Mouse (Mus musculus) megakaryocyte progenitor cell, adult 5-6 weeks (primary cell): ENCODE data around the gene Klc4. TPM values are rescaled to one million over a fixed set of nuclear protein-coding genes. Genes with fewer than 3 reads are reported as not detected.

ENCODE experiments used
- ATAC-seq: replicated peaks from 2 replicates; pipeline ENCODE4 v1.8.0; 2016; ENCODE audit warnings: mild to moderate bottlenecking, moderate TSS enrichment, inconsistent platforms; ENCODE audit not compliant: poor library complexity
- total RNA-seq, 2 experiments: library from RNA; stranded (forward) in 1 of 2; stranded (reverse) in 1 of 2; fragments of 157-497, 149-512 nt in 1 of 2; fragments of 200-1000 nt in 1 of 2; gene quantifications; 2 replicates each; pipeline versions ENCODE4 v1.2.3 to v1.2.4; 2015 to 2017

Gene Klc4
- total RNA-seq, 2 experiments from 2014 or later: 2.9 to 9.5 TPM

- no peak for ATAC-seq
Observed at GRCm38 (mm10) chr17:46594606-46595005, 51.2 kb downstream of the Klc4 start.

GRCm38 (mm10) chr17:46593124-46593523 is 52.7 kb downstream of the Klc4 start:
- ATAC-seq: no peak

DNA sequence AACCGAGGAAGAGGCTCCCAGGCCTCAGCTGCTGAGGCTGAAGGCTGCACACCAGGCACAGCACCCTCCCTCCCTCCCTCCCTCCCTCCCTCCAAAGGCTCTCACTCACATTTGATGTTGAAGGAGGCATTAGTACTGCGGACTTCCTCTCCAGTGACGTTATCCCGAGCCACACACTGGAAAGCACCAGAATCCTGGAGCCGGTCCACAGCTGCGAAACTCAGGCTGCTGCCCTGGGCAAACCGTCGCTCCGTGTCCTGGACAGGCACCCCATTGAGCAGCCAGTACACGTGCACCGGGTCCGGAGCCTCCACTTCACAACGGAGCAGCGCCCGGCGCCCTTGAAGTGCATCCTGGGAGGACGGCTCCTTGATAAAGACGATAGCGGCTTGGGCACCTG is 54.4 kb downstream of the Klc4 start:
- ATAC-seq: no peak

DNA sequence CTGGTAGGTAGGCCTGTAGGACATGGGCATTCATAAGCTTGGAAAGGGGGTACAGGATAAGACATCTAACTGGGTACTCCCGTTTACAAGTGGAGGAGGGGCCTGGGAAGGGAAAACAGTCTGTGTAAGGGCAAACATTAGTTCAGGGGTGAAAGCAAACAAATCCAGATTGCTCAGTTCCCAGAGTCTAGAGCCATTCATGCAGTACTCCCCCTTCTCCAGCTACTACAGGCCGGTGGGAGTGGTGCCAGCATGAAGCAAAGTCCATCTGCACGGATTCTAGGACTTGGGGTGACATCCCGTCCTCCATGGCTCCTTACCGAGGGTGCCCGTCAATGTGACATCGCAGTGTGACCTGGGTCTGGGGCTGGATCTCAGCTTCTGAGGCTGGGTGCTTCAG is 55.4 kb downstream of the Klc4 start:
- no peak for ATAC-seq

DNA sequence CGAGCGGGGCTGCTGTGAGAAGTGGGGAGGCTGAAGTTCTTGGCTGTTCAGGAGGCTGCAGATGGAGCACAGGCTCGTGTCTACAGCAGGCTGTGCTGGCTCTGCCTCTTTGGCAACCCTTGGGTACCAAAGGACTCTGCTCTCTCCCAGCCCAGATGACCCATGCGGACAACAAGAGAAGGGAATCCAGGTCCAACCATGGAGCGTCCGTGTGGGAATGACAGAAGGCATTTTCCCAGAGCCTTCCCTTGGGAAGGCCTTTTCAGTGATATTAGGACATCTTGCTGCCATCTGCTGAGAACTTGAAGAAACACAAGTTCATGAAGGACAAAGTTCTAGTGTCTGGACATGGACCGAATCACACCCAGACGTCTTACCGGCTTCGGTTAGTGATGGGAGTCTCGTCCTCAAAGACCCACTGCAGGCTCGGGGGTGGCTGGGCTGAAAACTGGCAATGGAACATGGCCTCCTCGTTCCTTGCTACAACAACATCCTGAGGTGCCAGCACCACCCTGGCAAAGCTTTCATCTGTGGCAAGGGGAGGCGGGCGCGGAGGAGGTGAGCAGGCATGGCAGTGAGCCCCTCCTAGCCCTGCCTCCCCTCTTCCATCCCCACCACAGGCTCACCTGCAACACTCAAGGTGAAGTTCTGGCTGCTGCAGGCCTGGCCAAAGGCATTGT is 56.0 kb downstream of the Klc4 start:
- ATAC-seq: no peak

DNA sequence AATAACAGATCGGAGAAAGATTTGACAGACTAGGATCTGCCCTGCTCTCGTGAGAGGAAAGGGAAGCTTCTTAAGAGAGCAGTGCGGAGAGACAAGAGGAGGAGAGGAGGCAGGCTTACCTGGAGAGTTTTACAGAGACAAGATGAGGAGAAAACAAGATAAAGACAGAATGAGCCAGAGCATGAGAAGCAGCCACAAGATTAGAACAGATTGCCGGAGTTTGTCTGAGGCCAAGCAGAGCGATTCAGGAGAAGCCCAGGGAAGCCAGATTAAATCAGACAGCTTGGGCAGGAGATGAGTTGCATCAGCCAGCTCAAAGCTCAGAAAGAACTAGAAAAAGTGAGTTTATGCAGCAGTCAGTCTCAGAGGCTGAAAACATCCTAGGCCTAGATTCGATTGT is 56.9 kb downstream of the Klc4 start:
- ATAC-seq: no peak

- peak; percentile 93 for ATAC-seq
Observed at GRCm38 (mm10) chr17:46588173-46588572, 57.6 kb downstream of the Klc4 start.

DNA sequence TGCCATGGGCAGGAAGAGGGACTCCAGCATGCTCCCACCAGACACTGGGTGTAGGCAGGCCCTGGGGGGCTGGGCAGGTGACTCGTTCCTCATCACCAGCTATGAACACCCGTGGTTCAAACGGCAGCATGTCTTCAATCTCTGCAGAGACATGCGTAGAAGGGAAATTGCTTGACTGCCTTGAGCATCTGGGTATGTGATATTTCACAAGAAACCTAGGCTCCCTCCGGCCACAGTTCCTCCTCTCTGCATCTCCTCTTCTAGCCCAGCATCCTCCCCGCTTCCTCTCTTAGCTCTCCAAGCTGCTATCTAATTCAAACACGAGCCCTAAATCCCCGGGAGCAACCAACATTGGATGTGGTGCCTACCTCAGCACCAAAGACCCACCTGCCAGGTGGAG is 59.5 kb downstream of the Klc4 start:
- ATAC-seq: peak; percentile 45; the same call in 1 of the 2 replicates

Other genes starting within 250 kb of the Klc4 start
- not detected in 2 replicates for gene Crip3, start 217.1 kb downstream of the Klc4 start, total RNA-seq (2015)
- gene Crip3, start 217.1 kb downstream of the Klc4 start, total RNA-seq (2017): not detected in 2 replicates
- gene Slc22a7, start 207.6 kb downstream of the Klc4 start, total RNA-seq (2015): not detected in 2 replicates
- gene Slc22a7, start 207.6 kb downstream of the Klc4 start, total RNA-seq (2017): not detected in 2 replicates
- 0.02 TPM in 1 of 2 replicates, not detected in the other for gene Ttbk1, start 158.3 kb downstream of the Klc4 start, total RNA-seq (2015)
- 0.14 TPM in 1 of 2 replicates, not detected in the other for gene Ttbk1, start 158.3 kb downstream of the Klc4 start, total RNA-seq (2017)
- 41.5 and 45.7 TPM in 2 replicates for gene Dnph1, start 149.3 kb downstream of the Klc4 start, total RNA-seq (2015)
- gene Dnph1, start 149.3 kb downstream of the Klc4 start, total RNA-seq (2017): 20.2 and 26.3 TPM in 2 replicates
- gene Cul9, start 99.6 kb downstream of the Klc4 start, total RNA-seq (2015): 9.2 and 12.4 TPM in 2 replicates
- 12.4 and 12.5 TPM in 2 replicates for gene Cul9, start 99.6 kb downstream of the Klc4 start, total RNA-seq (2017)
- 36.5 and 43.5 TPM in 2 replicates for gene Srf, start 89.8 kb downstream of the Klc4 start, total RNA-seq (2015)
- gene Srf, start 89.8 kb downstream of the Klc4 start, total RNA-seq (2017): 40.0 and 47.5 TPM in 2 replicates
- gene Ptk7, start 16.5 kb downstream of the Klc4 start, total RNA-seq (2015): 1.4 and 2.0 TPM in 2 replicates
- gene Ptk7, start 16.5 kb downstream of the Klc4 start, total RNA-seq (2017): 3.0 and 3.6 TPM in 2 replicates
- 80.1 and 101 TPM in 2 replicates for gene Mrpl2, start 207 bp upstream of the Klc4 start, total RNA-seq (2015)
- gene Mrpl2, start 207 bp upstream of the Klc4 start, total RNA-seq (2017): 75.5 and 84.7 TPM in 2 replicates
- gene Cul7, start 4.3 kb upstream of the Klc4 start, total RNA-seq (2015): 7.3 and 7.6 TPM in 2 replicates
- 9.1 and 14.3 TPM in 2 replicates for gene Cul7, start 4.3 kb upstream of the Klc4 start, total RNA-seq (2017)
- 12.4 and 13.6 TPM in 2 replicates for gene Rrp36, start 28.3 kb upstream of the Klc4 start, total RNA-seq (2015)
- gene Rrp36, start 28.3 kb upstream of the Klc4 start, total RNA-seq (2017): 70.4 and 89.7 TPM in 2 replicates
- 47.6 and 53.5 TPM in 2 replicates for gene Mea1, start 32.8 kb upstream of the Klc4 start, total RNA-seq (2015)
- gene Mea1, start 32.8 kb upstream of the Klc4 start, total RNA-seq (2017): 74.9 and 77.6 TPM in 2 replicates
- 36.4 and 40.8 TPM in 2 replicates for gene Klhdc3, start 34.9 kb upstream of the Klc4 start, total RNA-seq (2015)
- gene Klhdc3, start 34.9 kb upstream of the Klc4 start, total RNA-seq (2017): 26.3 and 27.8 TPM in 2 replicates
- gene Ppp2r5d, start 59.1 kb upstream of the Klc4 start, total RNA-seq (2015): 25.6 and 26.9 TPM in 2 replicates
- 44.1 and 46.1 TPM in 2 replicates for gene Ppp2r5d, start 59.1 kb upstream of the Klc4 start, total RNA-seq (2017)
- 7.8 and 10.2 TPM in 2 replicates for gene Pex6, start 65.4 kb upstream of the Klc4 start, total RNA-seq (2015)
- gene Pex6, start 65.4 kb upstream of the Klc4 start, total RNA-seq (2017): 11.3 TPM in 2 replicates
- not detected in 2 replicates for gene Gnmt, start 83.1 kb upstream of the Klc4 start, total RNA-seq (2015)
- not detected in 2 replicates for gene Gnmt, start 83.1 kb upstream of the Klc4 start, total RNA-seq (2017)
- gene Cnpy3, start 106.2 kb upstream of the Klc4 start, total RNA-seq (2015): 30.6 and 34.3 TPM in 2 replicates
- gene Cnpy3, start 106.2 kb upstream of the Klc4 start, total RNA-seq (2017): 101 and 102 TPM in 2 replicates
- 0.72 and 0.73 TPM in 2 replicates for gene Ptcra, start 117.7 kb upstream of the Klc4 start, total RNA-seq (2015)
- not detected in 2 replicates for gene Ptcra, start 117.7 kb upstream of the Klc4 start, total RNA-seq (2017)
- gene 2310039H08Rik, start 126.6 kb upstream of the Klc4 start, total RNA-seq (2015): 27.3 and 28.5 TPM in 2 replicates
- gene 2310039H08Rik, start 126.6 kb upstream of the Klc4 start, total RNA-seq (2017): 10.0 and 16.5 TPM in 2 replicates
- gene Rpl7l1, start 136.7 kb upstream of the Klc4 start, total RNA-seq (2015): 113 and 123 TPM in 2 replicates
- 142 and 179 TPM in 2 replicates for gene Rpl7l1, start 136.7 kb upstream of the Klc4 start, total RNA-seq (2017)
- 20.9 and 26.1 TPM in 2 replicates for gene Bicral, start 212.5 kb upstream of the Klc4 start, total RNA-seq (2015)
- 16.2 and 20.3 TPM in 2 replicates for gene Bicral, start 212.5 kb upstream of the Klc4 start, total RNA-seq (2017)
- gene Tbcc, start 244.7 kb upstream of the Klc4 start, total RNA-seq (2015): 11.3 and 12.5 TPM in 2 replicates
- 12.5 and 12.8 TPM in 2 replicates for gene Tbcc, start 244.7 kb upstream of the Klc4 start, total RNA-seq (2017)